Mouse (Mus musculus) ZHBTc4 (cell line): ENCODE measurements around the gene E130218I03Rik.

Source experiments
- DNase-seq: peaks from one replicate; pipeline ENCODE4 v3.0.0-alpha.2; 2011; ENCODE audit warnings: low read depth, low spot score

The E130218I03Rik gene

DNA sequence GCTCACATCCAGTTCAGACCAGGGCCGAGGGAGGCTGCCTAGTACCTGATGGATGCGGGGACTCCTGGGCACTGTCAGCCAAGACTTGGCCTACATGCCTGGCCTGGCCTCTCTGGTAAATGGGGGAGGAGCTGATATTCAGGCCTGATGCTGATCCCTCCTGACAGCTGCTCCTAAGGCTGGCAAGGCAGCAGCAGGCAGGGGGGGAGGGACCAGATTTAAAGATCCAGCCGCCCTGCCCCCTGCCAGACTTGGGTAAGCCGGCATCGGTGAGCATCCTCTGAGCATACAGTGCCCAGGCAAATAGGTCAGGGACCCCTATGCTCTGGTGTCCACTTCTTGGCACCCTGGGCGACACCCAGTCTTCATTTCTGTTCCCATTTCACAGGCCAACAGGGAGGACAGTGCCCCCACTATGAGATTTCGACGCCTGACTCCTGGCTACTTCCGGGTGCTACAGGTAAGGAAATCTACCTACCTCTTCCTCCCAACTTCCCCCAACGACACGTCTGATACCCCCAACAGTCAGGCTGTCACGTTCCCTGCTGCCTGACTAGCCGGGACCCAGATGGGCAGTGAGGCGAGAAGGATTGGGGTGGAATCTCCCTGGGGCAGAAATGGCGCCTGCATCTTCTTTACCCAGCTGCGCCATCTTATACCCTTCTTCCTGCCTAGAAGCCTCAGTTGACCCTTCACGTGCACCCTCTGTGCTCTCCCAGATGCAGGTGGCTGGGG, at the start of gene E130218I03Rik:
TSS of gene E130218I03Rik (plus strand) at position 147 of the 735 bp plus-strand sequence.
- no peak for DNase-seq

DNA sequence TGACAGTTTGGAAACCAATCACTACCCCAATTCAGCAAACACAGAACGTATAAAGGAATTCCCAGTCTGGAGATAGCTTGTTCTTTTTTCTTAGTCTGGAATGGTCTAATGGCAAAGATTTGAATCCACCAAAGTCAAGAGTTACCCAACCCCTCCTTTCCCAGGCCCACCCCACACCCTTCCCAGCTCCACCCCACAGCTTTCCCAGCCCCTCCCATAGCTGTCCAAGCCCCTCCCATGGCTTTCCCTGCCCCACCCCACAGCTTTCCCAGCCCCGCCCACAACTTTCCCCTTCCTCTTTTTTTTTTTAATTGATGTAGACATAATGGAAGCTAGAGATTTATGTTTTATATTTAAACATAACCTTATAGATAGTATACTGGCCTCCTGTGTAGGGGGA, 44.1 kb upstream of the E130218I03Rik start:
- peak; percentile 79 for DNase-seq

DNA sequence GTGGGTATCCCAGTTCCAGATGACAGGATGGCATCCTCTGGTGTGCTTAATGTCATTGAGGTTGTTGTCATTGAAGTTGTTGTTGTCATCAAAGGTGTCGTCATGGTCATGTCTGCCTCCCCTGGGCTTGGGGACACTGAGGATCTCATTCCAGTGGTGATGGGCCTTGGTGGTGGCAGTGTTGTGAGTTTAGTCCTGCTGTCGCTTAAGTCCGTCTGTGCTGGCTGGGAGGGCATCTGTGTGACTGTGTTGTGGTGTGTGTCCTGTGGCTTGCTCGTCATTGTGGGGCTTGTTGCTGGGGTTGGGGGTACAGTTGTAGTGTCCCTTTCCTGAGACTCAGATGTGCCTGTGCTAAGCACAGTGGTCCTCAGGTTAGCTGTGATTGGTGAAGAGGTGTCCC, 40.6 kb upstream of the E130218I03Rik start, which contains the start of gene Gm7534:
TSS of gene Gm7534 (minus strand) at position 101 of the 400 bp plus-strand sequence.
- no peak for DNase-seq

DNA sequence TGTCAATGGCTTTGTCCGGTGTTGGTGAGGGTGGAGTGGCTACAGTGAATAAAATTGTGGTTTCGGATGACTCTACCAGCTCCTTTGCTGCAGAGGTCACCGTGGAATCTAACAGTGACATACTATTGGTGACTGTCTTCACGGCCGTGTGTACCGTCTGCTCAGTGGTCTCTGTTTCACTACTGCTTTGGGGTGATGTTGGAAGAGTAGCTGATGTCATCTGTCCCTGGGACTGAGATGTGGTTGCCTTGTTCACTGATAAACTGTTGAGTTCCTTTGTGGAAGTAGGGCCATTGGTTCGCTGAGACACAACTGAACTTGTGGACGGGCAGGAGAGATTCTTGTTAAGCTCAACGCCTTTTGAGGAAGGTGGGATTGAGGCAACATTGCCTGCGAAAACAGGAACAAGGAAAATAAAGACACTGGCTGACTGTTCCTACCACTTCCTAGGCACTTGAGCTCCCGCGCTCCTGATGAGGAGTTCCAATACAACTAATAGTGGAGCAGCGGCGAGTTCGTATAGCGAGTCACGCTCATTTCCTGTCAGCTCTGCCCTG, 40.0 kb upstream of the E130218I03Rik start:
- no peak for DNase-seq

- DNase-seq: no peak
Measured at GRCm38 (mm10) chr4:134206488-134207053, 36.9 kb upstream of the E130218I03Rik start.

DNA sequence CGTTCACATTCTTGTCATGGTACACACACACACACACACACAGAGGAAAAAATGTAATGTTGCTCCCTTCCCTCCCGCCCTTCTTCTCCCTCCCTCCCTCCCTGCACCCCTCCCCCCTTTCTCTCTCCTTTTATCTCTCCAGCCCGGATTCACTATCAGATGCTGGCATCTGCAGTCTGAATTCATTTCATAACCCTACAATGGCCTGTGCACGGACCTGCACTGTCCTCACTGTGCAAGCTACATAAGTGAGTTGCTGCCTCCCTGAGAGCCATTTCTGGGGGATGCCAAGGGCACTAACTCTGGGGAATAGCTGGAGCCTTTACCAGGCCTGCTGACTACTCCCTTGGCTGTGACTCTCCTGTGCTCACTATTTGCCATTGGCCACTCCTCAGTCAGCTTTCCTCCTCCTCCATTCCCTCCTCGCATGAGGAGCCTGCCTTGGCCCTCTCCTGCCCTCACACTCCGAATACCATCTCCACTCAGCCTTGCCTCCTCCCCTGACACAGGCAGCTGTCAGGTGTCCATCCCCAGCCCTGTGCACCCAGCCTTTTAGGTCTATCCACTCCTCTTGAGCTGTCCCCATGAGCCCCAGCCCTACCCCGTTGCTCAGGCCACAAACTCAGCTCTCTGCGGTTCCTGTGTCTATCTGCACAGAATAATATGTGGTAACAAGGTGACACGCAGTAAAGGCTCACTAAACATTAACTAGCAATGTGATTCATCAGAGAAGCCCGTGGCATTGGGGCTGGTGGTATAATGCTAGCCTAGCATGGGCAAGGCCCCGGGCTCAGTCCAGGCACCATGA, 20.5 kb upstream of the E130218I03Rik start:
- DNase-seq: no peak

- DNase-seq: no peak
Measured at GRCm38 (mm10) chr4:134227194-134227593, 16.3 kb upstream of the E130218I03Rik start, which contains the start of gene Catsper4. Gene Catsper4 (minus strand): TSS chr4:134227383.

DNA sequence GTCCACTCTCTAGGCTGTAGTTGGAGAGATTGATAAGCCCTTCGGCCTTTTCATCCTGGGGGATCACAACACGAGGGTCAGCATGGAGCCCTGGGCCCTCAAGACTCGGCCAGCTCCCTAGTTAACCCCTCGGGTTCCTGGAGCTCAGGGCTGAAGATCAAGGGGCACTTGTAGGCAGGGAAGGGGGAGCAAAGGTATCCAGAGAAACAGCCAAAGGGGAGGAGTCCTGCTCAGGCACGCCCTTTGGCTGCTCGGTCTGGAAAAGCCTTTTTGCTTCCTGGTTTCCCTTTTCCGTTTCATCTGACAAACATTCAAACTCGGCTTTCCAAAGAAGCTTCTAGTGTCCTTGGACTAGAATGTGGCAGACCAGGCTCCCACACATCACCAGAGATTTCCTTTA, 13.0 kb upstream of the E130218I03Rik start:
- no peak for DNase-seq

DNA sequence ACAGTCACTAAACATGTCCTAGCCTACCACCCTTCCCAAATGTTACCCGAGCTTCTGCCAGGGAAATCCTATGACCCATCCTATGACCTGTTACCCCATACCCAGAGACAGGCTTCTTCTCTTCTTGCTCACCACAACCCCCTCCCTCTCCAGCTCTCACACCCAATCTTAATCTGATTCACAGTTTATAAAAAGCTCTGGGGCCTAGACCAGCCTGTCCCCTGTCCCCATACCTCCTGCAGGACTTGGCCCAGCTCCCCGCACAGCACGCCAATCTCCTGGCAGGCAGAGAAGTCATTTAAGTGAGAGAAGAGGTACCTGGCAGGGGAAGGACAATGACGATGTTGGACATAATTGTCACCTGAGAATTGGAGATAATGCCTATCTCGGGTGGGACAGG, 8.6 kb upstream of the E130218I03Rik start:
- no peak for DNase-seq

DNA sequence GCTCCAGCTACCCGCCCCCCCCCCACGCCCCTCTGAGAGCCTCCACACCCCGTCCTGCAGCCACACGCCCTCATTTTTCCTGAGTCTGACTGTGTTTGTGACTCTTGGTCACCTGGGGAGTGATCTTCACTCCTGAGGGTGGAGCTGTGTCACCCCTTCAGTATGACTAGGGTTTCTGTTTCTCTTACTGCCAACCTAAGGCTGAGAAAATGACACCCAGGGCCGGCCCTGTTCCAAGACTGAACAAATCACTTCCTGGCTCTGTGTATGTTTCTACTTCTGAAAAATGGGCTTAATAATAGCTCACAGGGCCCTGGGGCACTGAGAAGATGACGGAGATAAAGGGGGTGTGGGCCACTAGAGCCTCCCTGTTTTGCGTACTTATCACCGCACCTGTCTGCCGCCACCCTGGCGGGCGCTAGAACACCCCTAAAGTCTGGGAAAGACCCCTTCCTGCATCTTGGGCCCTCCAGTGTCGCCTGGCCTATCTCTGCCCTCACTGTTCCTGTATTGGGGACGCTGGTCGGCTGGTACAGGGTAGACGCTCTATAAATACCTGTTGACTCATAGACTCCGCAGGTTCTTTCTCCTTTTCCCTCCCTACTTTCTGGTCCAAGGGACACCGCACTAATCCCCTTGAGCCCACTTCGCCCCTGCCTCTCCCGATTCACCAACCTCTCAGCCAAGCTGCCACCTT, 5.7 kb upstream of the E130218I03Rik start:
- no peak for DNase-seq

- DNase-seq: no peak
Measured at GRCm38 (mm10) chr4:134238279-134238651, 5.2 kb upstream of the E130218I03Rik start, which contains the start of gene Cnksr1. Gene Cnksr1 (minus strand): TSS chr4:134238399.

GRCm38 (mm10) chr4:134238686-134239085, 4.8 kb upstream of the E130218I03Rik start:
- DNase-seq: no peak

- peak; percentile 95 for DNase-seq
Measured at GRCm38 (mm10) chr4:134245148-134245843, 1.8 kb downstream of the E130218I03Rik start, which contains the start of gene Zfp593. Gene Zfp593 (minus strand): TSS chr4:134245592.

DNA sequence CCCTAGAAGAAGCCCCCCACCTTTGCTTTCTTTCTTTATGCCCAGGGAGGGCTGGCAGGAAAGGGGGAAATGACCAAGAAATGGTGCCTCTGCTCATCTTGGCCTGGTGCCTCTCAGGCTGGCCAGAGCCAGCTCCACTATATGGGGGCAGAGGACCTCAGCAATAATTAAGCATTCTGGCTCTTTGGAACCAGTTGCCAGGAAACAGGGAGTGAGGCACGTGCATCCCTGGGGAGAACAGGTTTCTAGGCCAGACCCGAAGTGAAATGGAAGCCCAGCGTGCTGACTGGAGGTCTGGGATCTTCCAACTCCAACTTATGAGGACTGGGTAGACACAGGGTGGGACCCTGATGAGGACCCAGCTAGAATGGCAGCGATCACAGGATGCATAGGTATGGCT, 2.8 kb downstream of the E130218I03Rik start:
- DNase-seq: no peak

DNA sequence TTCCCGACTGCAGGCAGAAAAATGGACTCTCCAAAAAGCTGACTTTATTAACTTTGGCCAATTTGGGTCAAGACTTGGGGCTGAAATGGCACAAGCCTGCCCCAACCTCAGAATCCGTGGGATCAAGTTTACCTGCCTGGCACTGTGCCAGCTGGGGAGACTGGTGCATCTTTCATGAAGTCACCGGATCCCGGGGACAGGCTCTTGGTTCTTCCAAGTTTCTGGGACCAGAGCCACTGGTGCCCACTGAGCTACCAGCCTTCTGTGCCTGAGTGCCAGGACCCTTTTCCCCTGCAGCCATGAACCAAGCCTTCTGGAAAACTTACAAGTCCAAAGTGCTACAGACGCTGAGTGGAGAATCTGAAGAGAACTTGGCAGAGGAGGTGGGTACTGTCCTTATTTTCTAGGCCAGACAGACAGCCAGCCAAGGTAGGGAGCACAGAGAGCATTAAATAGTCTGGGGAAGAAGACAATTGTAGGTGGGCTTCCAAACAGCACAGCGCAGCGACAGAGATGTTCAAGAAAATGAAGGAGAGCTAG, 3.3 kb downstream of the E130218I03Rik start, which contains the start of gene Gm30191:
TSS of gene Gm30191 (plus strand) at position 217 of the 540 bp plus-strand sequence.
- DNase-seq: no peak

GRCm38 (mm10) chr4:134249651-134250050, 6.2 kb downstream of the E130218I03Rik start:
- DNase-seq: peak; percentile 84

DNA sequence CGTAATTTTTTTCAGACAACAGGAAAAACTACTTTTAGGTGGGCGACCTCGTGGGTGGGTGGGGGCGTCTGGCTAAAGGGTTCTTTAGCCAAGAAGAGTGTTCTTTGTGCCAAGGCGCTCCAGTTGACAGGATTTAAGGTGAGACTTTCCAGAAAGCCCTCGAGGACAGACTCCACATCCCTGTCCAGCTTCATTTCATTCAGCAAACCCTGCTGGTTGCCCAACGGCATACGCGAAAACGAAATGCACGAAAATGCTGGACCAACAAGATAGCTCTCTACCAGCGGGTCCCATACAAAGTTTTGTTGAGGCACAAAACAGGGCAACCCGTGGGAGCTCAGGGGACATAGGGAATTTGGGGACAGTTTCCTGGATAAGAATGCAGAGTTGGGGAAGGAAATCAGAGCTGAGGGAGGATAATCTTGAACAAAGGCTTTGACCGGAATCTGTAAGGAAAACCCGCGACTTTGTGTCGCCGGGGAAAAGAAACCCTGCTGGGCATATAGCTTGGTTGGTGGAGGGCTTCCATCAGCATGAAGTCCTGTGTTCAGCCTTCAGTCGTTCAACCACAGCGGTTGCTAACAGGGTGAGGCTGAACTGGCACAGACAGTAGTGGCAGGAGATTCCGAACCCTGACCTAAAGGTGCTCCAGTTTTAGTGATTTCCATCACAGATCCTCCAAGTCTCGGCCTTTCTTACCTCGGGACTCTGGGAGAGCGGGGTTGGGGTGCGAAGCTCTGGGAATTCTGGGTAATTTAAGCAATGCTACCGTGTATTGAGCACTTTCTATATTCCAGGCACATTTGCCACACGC, 6.9 kb downstream of the E130218I03Rik start:
- no peak for DNase-seq

GRCm38 (mm10) chr4:134250930-134251240, 7.4 kb downstream of the E130218I03Rik start:
- no peak for DNase-seq
